Mouse (Mus musculus) liver, embryonic 12.5 days (tissue): Measurements from ENCODE around the gene Eps15. TPM values are rescaled to one million over a fixed set of nuclear protein-coding genes. Genes with fewer than 3 reads are reported as not detected.

Source experiments
- ATAC-seq: fragments of 200-750 bp; cut with Nextera tagmentation; 2 replicates; pipeline ENCODE4 v1.8.0; 2017; ENCODE audit warnings: moderate number of reproducible peaks, mild to moderate bottlenecking, moderate library complexity
- H3K27ac ChIP-seq: fragments of 300-500 bp; sonication (generic); 2 replicates; pipeline ENCODE4 v1.5.1; 2016; ENCODE audit warnings: mild to moderate bottlenecking
- H3K27me3 ChIP-seq: fragments of 300-500 bp; sonication (generic); replicated peaks from 2 replicates; pipeline ENCODE4 v1.6.1; 2016; ENCODE audit warnings: mild to moderate bottlenecking, moderate library complexity
- H3K36me3 ChIP-seq: fragments of 300-500 bp; sonication (generic); 2 replicates; pipeline ENCODE4 v1.6.1; 2016; ENCODE audit warnings: mild to moderate bottlenecking, moderate library complexity
- H3K4me1 ChIP-seq: fragments of 300-500 bp; sonication (generic); 2 replicates; pipeline ENCODE4 v1.6.1; 2016
- H3K4me2 ChIP-seq: fragments of 300-500 bp; sonication (generic); 2 replicates; pipeline ENCODE4 v1.6.1; 2016; ENCODE audit warnings: mild to moderate bottlenecking, moderate library complexity
- H3K4me3 ChIP-seq: fragments of 300-500 bp; sonication (generic); 2 replicates; pipeline ENCODE4 v1.5.1; 2016; ENCODE audit warnings: mild to moderate bottlenecking, moderate library complexity
- H3K9ac ChIP-seq: fragments of 300-500 bp; sonication (generic); 2 replicates; pipeline ENCODE4 v1.6.1; 2016; ENCODE audit warnings: mild to moderate bottlenecking, moderate library complexity
- H3K9me3 ChIP-seq: fragments of 300-500 bp; sonication (generic); replicated peaks from 2 replicates; pipeline ENCODE4 v1.6.1; 2016; ENCODE audit warnings: mild to moderate bottlenecking, moderate library complexity
- WGBS: fragments of 180-500 bp; shearing (Covaris S2); methylation state at CpG from one replicate; pipeline ENCODE4 v1.1.7; 2016; ENCODE audit not compliant: insufficient replicate concordance; 5-methylcytosine and 5-hydroxymethylcytosine counted together
- polyA plus RNA-seq: library from polyadenylated mRNA; unstranded; fragments of >200 nt; fragmentation: Nextera tagmentation; extraction: Ambion mirVana; gene quantifications from 2 replicates; pipeline ENCODE4 v1.2.1, GENCODE M21; 2016

Eps15 gene
- 53.0 and 54.2 TPM in 2 replicates for polyA plus RNA-seq

DNA sequence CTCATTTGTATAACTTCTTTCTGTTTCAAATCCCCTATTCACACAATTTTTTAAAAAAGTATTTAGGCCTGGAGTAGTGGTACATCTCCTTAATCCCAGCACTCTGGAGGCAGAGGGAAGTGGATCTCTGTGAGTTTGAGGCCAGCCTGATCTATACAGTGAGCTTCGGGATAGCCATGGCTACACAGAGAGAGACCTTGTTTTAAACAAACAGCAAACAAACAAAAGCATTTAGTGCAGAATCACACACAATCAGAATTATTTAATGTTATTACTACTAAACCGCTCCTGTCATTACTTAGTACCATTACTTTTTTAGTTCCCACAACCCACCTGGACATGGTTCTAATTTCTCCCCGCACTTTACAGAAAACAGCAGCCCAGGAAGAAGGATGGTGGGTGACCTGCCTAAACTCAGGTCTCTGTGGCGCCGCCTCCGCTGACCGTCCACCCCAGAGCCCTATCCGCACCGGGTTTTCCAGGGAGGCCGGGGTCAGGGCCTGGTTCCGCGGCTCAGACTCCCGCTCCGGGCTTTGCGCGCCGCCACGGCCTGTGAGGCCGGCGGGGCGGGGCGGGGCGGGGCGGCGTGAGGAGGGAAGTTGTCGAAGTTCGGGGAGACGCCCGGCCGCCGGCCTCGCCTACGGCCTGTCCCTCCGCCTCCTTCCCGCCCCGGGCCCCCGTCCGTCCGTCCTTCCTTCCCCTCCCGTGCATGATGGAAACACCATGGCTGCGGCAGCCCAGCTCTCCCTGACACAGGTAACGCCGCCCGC, at the start of gene Eps15:
Gene Eps15 (plus strand): TSS at position 580 of the 770 bp plus-strand sequence.
- peaks cover 39% of the 10 kb centered on the region for H3K4me1 ChIP-seq
- H3K36me3 ChIP-seq, result 0 out of 2 replicates have a peak, but pooled peaks cover 3% of the 10 kb centered on the region
- H3K4me3 ChIP-seq, result peak within 1 kb of the TSS; percentile 96
- peak; percentile 94 for ATAC-seq
- H3K9me3 ChIP-seq, result no peaks in the 10 kb centered on the region
- H3K4me2 ChIP-seq, result peak within 1 kb of the TSS; percentile 90
- peak within 1 kb of the TSS; percentile 95 for H3K27ac ChIP-seq
- 3% methylated on average over 43 of the region's 44 CpGs for WGBS
- no peaks in the 10 kb centered on the region for H3K27me3 ChIP-seq
- peak within 1 kb of the TSS; percentile 98 for H3K9ac ChIP-seq

DNA sequence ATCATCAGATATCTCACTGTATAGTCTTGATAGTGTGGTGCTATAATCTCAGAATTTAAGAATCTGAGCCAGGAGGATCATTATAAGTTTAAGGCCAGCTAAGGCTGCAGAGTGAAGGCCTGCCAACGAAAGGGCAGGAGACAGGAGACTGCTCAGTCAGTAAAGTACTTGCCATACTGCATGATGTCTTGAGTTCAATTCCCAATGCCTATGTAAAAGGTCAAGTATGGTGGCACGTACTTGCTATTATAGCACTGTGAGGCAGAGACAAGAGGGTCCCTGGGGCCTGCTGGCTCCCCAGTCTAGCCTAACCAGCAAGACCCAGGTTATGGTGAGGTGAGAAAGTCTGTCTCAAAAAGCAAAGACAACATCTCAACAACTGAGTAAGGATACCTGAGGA, 45.9 kb upstream of the Eps15 start, which contains the start of gene Calr4:
Gene Calr4 (plus strand): TSS at position 301 of the 400 bp plus-strand sequence.
- Histone ChIP-seq H3K27ac (no peak within 1 kb of the TSS), H3K4me2 (no peak within 1 kb of the TSS), H3K36me3 (no peaks in the 10 kb centered on the region), H3K9ac (no peak within 1 kb of the TSS), H3K9me3 (no peaks in the 10 kb centered on the region), H3K4me1 (no peaks in the 10 kb centered on the region), H3K27me3 (no peaks in the 10 kb centered on the region), H3K4me3 (no peak within 1 kb of the TSS)
- no peak for ATAC-seq
- WGBS, result 64% methylated on average over 2 of the region's 2 CpGs

DNA sequence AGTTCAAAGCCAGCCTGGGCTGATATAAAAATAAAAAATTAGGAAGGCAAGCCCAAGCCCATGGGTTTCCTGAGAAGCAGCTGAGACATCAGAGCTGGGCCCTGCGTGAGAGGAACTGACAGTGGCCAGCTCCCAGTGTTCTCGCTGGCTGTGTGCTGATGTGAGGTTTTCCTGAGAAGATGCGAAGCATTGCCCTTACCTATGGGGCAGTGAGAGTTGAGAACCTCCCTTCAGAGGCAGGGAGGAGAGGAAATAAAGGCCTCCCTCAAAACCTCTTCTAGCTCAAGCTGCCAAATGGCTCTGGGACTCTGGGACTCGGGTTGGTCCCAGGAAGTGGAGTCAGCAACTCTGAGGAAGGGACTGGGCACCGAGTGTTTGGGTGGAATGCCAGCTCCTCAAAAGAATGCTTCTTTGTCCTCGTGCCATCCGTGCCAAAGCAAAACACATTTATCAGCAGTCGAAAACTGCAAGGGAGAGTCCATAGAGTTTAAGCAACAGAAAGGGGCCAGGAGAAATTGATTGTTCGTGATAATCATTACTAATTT, 45.2 kb upstream of the Eps15 start:
- 58% methylated on average over 9 of the region's 9 CpGs for WGBS
- Histone ChIP-seq H3K27ac (no peak overlapping the region), H3K36me3 (no peaks in the 10 kb centered on the region), H3K4me2 (no peak overlapping the region), H3K9ac (no peak overlapping the region), H3K9me3 (no peaks in the 10 kb centered on the region), H3K4me1 (no peaks in the 10 kb centered on the region), H3K4me3 (no peak overlapping the region), H3K27me3 (no peaks in the 10 kb centered on the region)
- ATAC-seq, result no peak

DNA sequence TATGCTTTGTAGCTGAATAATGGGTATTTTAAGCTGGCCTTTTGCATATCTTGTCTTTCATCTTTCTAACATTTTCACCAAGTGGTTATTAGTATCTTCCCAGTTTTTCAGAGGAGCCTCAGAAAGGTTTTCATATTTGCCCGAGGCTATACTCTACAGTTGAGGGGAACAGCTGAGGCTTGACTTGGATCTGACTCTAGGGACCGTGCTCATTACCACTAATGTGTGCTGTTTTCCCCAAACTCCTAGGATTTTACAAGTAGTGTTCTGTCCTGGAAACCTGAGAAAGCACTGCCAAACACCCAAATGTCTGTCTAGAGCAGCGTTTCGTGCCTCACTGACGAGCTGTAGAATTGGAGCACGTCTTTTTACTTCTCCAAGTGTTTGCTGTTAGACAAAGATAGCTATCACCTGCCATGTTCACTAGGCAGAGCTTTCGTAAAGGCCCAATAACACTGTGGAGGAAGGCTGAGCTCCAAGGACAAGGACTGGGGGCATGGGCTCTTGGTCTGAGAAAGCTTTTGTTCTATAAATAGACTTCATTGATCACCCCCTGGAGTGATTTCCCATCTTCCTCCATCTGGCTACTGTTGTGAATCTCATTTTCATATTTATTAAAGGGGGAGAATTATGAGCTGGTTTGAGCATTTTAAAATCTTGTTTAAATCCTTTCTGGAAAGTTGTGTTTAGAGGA, 43.7 kb upstream of the Eps15 start:
- Histone ChIP-seq H3K4me3 (no peak overlapping the region), H3K9me3 (no peaks in the 10 kb centered on the region), H3K4me2 (no peak overlapping the region), H3K9ac (no peak overlapping the region), H3K27me3 (no peaks in the 10 kb centered on the region), H3K27ac (no peak overlapping the region), H3K4me1 (no peaks in the 10 kb centered on the region), H3K36me3 (no peaks in the 10 kb centered on the region)
- no peak for ATAC-seq
- WGBS, result 66% methylated on average over 7 of the region's 7 CpGs

DNA sequence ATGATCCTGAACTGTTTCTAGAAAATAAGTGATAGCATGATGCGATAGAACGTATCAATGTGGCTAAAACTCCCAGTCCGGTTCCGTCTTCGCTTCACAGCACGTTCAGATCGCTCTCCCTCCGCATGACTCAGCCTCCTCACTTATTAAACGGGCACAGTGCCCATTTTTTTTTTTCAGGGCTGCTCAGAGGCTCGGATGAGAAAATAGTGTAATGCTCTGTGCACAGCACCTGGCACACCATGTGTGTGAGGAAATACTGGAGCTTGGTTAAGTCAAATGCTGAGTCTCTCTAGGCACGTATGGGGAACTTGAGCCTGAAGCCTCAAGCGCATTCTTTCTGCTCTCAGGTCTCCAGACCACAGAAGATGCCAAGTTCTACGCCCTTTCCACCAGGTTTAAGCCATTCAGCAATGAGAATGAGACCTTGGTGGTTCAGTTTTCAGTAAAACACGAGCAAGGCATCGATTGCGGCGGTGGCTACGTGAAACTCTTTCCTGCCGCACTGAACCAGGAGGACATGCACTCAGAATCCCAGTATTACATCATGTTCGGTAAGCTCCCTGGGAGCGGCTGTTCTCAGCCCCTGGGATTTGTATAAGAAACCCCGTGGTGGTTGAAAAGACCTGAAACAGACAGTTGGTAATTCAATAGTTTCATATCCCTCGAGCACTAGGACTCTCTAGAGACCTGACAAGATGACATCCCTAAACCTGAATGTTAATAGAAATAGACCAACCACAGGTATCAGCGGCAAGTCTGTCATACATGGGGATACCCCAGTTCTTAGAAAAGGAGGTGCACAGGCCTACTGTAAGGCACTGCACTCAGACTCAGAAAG, 41.4 kb upstream of the Eps15 start:
- Histone ChIP-seq H3K4me3 (no peak overlapping the region), H3K9me3 (no peaks in the 10 kb centered on the region), H3K9ac (no peak overlapping the region), H3K27ac (no peak overlapping the region), H3K4me2 (no peak overlapping the region), H3K36me3 (no peaks in the 10 kb centered on the region), H3K27me3 (no peaks in the 10 kb centered on the region), H3K4me1 (no peaks in the 10 kb centered on the region)
- ATAC-seq, result no peak
- 81% methylated on average over 24 of the region's 24 CpGs for WGBS

DNA sequence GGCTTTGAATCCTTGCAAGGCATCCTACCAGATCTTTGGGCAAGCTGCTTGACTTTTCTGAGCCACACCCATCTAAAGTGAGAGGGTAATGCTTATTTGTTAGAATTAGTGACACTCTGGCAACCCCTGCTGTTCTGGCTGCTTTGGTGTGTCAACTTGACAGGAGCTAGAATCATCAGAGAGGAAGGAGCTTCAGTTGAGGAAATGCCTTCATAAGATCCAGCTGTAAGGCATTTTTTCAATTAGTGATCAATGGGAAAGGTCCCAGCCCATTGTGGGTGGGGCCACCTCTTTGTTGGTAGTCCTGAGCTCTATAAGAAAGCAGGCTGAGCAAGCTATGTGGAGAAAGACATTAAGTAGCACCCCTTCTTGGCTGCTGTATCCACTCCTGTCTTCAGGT, 38.8 kb upstream of the Eps15 start:
- H3K4me3 ChIP-seq, result no peak overlapping the region
- ATAC-seq, result no peak
- H3K36me3 ChIP-seq, result no peaks in the 10 kb centered on the region
- no peaks in the 10 kb centered on the region for H3K9me3 ChIP-seq
- H3K9ac ChIP-seq, result no peak overlapping the region
- H3K27me3 ChIP-seq, result no peaks in the 10 kb centered on the region
- no peaks in the 10 kb centered on the region for H3K4me1 ChIP-seq
- no peak overlapping the region for H3K27ac ChIP-seq
- no peak overlapping the region for H3K4me2 ChIP-seq

DNA sequence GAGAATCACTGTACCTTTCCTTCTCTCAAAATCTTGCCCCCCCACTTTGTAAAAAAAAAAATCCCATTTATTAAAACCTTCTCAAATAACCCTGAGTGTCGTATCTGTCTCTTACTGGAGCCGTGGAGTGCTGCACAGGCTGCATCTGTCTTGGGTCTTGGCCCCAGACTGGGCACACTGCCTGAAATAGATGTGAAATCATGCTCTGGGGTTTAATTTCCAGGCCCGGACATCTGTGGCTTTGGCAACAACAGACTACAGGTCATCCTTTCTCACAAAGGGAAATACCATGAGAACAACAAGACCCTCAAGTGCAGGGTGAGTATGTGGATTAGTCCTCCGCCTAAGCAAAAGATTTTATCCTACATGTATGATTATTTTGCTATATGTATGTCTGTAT, 38.1 kb upstream of the Eps15 start:
- Histone ChIP-seq H3K4me3 (no peak overlapping the region), H3K4me1 (no peaks in the 10 kb centered on the region), H3K27me3 (no peaks in the 10 kb centered on the region), H3K36me3 (no peaks in the 10 kb centered on the region), H3K9ac (no peak overlapping the region), H3K4me2 (no peak overlapping the region), H3K9me3 (no peaks in the 10 kb centered on the region), H3K27ac (no peak overlapping the region)
- ATAC-seq, result no peak
- 65% methylated on average over 4 of the region's 4 CpGs for WGBS

DNA sequence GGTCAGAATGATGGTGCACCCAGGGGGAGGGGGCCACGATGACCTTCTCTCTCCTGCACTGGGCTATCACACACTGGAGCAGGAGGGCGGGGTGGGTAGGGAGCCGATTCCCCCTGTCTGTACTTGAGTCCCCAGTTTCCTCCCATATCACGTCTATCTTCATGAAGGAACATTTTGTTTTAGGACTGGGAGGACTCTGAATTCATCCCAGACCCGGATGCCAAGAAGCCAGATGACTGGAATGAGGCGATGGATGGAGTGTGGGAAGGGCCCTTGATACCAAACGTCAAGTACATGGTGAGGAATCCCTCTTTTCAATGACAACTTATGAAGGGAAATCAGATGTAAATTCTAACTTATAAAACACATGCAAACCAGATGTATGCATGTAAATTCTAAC, 35.6 kb upstream of the Eps15 start:
- ATAC-seq, result no peak
- Histone ChIP-seq H3K9ac (no peak overlapping the region), H3K4me1 (no peaks in the 10 kb centered on the region), H3K27ac (no peak overlapping the region), H3K9me3 (no peaks in the 10 kb centered on the region), H3K4me3 (no peak overlapping the region), H3K4me2 (no peak overlapping the region), H3K36me3 (no peaks in the 10 kb centered on the region), H3K27me3 (no peaks in the 10 kb centered on the region)
- WGBS, result 60% methylated on average over 7 of the region's 7 CpGs

DNA sequence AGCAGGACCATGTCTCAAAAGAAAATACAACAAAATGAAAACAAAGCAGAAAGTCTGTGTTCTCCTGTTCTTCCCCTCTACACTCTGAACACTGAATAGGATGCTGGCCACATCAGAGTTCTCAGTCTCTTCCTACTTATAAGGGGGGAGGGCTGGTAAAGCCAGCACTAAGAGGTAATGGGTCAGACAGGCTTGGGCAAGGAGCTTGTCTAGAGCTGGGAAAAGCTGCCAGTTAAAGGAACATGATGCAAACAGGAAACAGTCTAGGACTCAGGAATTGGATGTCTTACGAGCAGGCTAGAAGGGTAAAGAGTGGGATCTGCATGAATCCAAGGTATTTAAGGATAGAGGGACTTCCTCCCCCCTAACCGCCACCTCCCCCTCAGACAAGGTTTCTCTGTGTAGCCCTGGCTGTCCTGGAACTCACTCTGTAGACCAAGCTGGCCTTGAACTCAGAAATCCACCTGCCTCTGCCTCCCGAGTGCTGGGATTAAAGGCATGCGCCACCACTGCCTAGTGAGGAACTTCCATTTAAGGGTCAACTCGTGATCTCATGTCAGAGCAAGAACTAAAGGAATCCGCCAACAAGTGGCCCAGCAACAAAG, 35.0 kb upstream of the Eps15 start:
- no peak overlapping the region for H3K4me2 ChIP-seq
- no peak overlapping the region for H3K9ac ChIP-seq
- WGBS, result 70% methylated on average over 6 of the region's 6 CpGs
- H3K36me3 ChIP-seq, result no peaks in the 10 kb centered on the region
- H3K4me3 ChIP-seq, result no peak overlapping the region
- no peaks in the 10 kb centered on the region for H3K27me3 ChIP-seq
- ATAC-seq, result no peak
- no peaks in the 10 kb centered on the region for H3K4me1 ChIP-seq
- no peak overlapping the region for H3K27ac ChIP-seq
- no peaks in the 10 kb centered on the region for H3K9me3 ChIP-seq

DNA sequence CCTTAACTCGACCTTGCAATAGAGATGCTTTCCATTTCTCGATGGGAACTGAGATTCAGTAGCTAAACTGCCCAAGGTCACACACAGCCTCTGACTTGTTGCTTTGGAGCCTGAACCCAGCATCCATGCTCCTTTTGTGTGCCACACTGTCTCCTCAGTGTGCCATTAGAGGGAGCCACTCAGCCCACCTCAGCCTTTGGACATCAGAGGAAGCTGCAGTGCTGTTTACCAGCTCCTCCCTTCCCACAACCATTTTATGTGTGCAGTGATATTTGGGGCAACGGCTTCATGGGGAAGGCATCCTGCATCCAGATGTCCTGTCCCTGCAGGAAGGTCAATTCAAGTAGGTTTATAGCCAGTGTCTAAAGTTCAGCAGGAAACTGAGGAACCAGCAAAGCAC, 28.5 kb upstream of the Eps15 start:
- no peak overlapping the region for H3K4me2 ChIP-seq
- peaks cover 51% of the 10 kb centered on the region for H3K4me1 ChIP-seq
- no peaks in the 10 kb centered on the region for H3K27me3 ChIP-seq
- peak; percentile 49; the same call in 1 of the 2 replicates for ATAC-seq
- 0 out of 2 replicates have a peak, but pooled peaks cover under 1% of the 10 kb centered on the region for H3K9me3 ChIP-seq
- H3K36me3 ChIP-seq, result no peaks in the 10 kb centered on the region
- WGBS, result 29% methylated on average over 3 of the region's 3 CpGs
- H3K9ac ChIP-seq, result no peak overlapping the region
- no peak overlapping the region for H3K4me3 ChIP-seq
- 0 out of 2 replicates have a peak overlapping the region, but pooled peaks have one; percentile 41 for H3K27ac ChIP-seq

DNA sequence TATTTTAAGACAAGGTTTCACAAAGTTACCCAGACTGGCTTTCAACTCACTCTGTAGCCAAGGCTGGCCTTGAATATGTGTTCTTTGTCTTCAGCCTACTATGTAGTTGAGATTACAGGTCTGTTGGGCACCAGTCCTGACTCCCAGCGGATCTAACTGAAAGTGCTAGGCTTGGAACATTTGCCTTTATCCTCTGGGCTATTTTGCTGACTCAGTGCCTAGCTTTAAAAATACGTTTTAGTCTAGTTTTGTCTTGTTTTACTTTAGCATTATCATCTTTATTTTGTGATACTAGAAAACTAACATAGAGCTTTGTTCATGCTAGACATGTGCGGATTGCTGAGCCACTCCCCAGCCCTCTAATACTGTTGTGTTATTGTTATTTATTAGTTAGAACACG, 27.9 kb upstream of the Eps15 start:
- ATAC-seq, result no peak
- Histone ChIP-seq H3K27ac (0 out of 2 replicates have a peak overlapping the region, but pooled peaks have one; percentile 41), H3K27me3 (no peaks in the 10 kb centered on the region)

More for the DNA sequence above, 27.9 kb upstream of the Eps15 start:
- Histone ChIP-seq H3K4me3 (no peak overlapping the region), H3K9me3 (0 out of 2 replicates have a peak, but pooled peaks cover 3% of the 10 kb centered on the region), H3K4me2 (no peak overlapping the region), H3K36me3 (no peaks in the 10 kb centered on the region), H3K9ac (no peak overlapping the region), H3K4me1 (peaks cover 57% of the 10 kb centered on the region)
- WGBS, result 77% methylated on average over 4 of the region's 4 CpGs
